Mouse (Mus musculus) skeletal muscle tissue, postnatal 0 days (tissue): ENCODE measurements around the gene Ubxn4. TPM values are rescaled to one million over a fixed set of nuclear protein-coding genes. Genes with fewer than 3 reads are reported as not detected.

Experiments
- microRNA counts: library from miRNA; unstranded; fragments of <30 nt; microRNA quantifications from one replicate; lab custom pipeline; 2015
- microRNA-seq, 2 experiments: library from miRNA; unstranded; fragments of <30 nt; microRNA quantifications; one replicate each; pipeline ENCODE4; 2016
- polyA plus RNA-seq: library from polyadenylated mRNA; unstranded; fragments of >200 nt; fragmentation: Nextera tagmentation; extraction: Ambion mirVana; gene quantifications from 2 replicates; pipeline ENCODE4 v1.2.1, GENCODE M21; 2015

Gene Ubxn4
- polyA plus RNA-seq: 55.2 and 55.8 TPM in 2 replicates

GRCm38 (mm10) chr1:128243627-128243995, at the start of gene Ubxn4:
Ubxn4 (plus strand) TSS chr1:128243964.

GRCm38 (mm10) chr1:128328218-128328617, 84.5 kb downstream of the Ubxn4 start, which contains the start of gene Lct:
Lct (minus strand) TSS chr1:128328318.

MicroRNAs encoded within 50 kb of the gene (microRNA counts, 519-probe panel; counts per million panel counts)
- 4,421 counts per million, percentile 82 among the panel's probes with 10 or more counts for microRNA mmu-miR-128 (lab: Ali Mortazavi, UCI)

Small RNAs within 50 kb of the gene (microRNA-seq; reads per million reads assigned to microRNA genes)
- 469 to 763 reads per million in 2 experiments for gene Mir128-1

Other genes with a start within 250 kb of the Ubxn4 start
- 4.2 and 5.7 TPM in 2 replicates for gene Zranb3, start 140.9 kb upstream of the Ubxn4 start, polyA plus RNA-seq
- 45.2 and 46.7 TPM in 2 replicates for gene R3hdm1, start 140.7 kb upstream of the Ubxn4 start, polyA plus RNA-seq
- 0.02 and 0.08 TPM in 2 replicates for gene Lct, start 84.4 kb downstream of the Ubxn4 start, polyA plus RNA-seq
- gene Mcm6, start 115.7 kb downstream of the Ubxn4 start, polyA plus RNA-seq: 29.7 and 37.6 TPM in 2 replicates
- 92.5 and 97.9 TPM in 2 replicates for gene Dars, start 173.4 kb downstream of the Ubxn4 start, polyA plus RNA-seq